Mouse (Mus musculus): ENCODE measurements at regions not wholly inside any gene's neighbourhood (a gene's known extent, or its start where the extent isn't known, plus 50 kb on each side); places are given as distances from the start of the nearest gene placed in this dataset.

DNA sequence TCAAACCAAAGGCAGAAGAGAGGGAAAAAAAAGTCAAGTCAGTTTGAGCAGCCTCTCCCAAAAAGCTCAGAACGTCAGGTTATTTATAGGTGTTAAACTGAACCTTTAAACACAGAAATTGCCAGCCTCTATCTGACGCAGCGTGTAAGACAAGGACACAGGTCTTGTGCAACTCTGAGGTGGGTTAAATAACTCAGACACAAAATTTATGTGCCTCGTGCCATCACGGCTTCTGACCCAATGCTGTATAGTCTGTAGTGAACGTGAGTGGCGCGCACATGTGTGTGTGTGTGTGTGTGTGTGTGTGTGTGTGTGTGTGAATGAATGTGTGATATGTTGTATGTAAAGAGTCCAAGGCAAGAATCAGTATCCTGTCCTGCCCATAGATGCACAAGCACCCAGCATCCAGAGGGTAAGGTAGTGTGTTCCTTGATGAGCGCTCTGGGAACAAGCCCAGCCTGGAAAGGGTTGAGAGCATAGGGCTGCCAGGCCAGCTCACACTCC is 172.8 kb downstream of the Efnb2 start:
- TF ChIP-seq EP300 (IDR thresholded peaks at IDR 0.05; ENCODE audit: low read depth in 1 of 2, low read length in 2 of 2) (no peak), ELF1 (IDR thresholded peaks at IDR 0.05; ENCODE audit: low read depth, low read length) (no peak), UBTF (IDR thresholded peaks at IDR 0.05; ENCODE audit: borderline replicate concordance, insufficient read depth, low read depth, low read length) (no peak), POLR2A (IDR thresholded peaks at IDR 0.05; ENCODE audit: control insufficient read depth in 1 of 2, insufficient read depth in 1 of 2, low read depth in 1 of 2, low read length in 2 of 2, poor library complexity in 1 of 2) (no peak), TAL1 (IDR thresholded peaks at IDR 0.05; ENCODE audit: low read length) (no peak)
